Mouse (Mus musculus) gonadal fat pad, adult 2 months (tissue): ENCODE results near the gene Grik2. TPM values are rescaled to one million over a fixed set of nuclear protein-coding genes. Genes with fewer than 3 reads are reported as not detected.
"Not testable (repeated sequence)": the region's sequence is repeated elsewhere in the genome, so short reads cannot be mapped to it uniquely, and the experiment has no call there.

Experiments
- DNase-seq: peaks from one replicate; pipeline ENCODE4 v3.0.0-alpha.2; 2012; ENCODE audit warnings: low read depth
- polyA plus RNA-seq: library from polyadenylated mRNA; depleted of rRNA; stranded (reverse); fragments of >200 nt; gene quantifications from 2 replicates; pipeline ENCODE4 v1.2.3, GENCODE M21; 2012

Grik2 gene
- polyA plus RNA-seq, 1 experiment = 0.11 TPM

DNA sequence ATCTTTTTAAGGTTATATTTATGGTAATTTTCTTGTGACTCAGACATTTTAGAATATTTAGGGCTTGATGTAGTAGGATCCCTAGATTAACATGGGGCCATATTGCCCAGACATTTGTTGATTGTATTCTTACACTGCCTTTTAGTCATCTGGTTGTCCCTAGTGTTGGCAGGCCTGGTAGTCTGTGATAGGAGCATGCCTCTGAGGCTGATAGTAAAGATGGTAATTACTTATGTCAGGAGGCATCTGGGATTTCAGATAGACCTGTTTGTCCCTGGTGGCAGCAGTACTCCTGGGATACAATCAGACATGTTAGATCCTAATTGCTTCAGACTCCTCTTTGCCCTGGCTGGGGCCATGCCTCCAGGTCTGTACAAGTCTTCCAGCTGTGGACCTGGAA lies 423.3 kb downstream of the Grik2 start:
- DNase-seq = no peak

DNA sequence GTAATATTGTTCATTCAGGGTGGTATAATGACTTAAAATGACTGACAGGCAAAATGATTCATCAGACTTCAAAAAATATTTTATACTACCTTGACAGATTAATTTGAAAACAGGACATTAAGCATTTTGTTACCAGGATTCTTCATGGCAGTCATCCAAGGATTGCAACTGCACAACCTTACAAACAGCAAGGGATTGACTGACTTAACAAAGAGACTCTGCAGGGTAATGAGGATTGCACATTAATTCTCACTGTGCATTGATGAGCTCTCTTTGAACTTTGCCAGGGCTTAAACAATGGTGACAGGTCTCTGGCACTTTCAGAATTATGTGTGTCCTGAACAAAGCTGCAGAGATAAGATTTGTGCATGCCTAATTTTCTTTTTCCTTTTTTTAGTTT lies 466.2 kb downstream of the Grik2 start:
- no peak for DNase-seq

DNA sequence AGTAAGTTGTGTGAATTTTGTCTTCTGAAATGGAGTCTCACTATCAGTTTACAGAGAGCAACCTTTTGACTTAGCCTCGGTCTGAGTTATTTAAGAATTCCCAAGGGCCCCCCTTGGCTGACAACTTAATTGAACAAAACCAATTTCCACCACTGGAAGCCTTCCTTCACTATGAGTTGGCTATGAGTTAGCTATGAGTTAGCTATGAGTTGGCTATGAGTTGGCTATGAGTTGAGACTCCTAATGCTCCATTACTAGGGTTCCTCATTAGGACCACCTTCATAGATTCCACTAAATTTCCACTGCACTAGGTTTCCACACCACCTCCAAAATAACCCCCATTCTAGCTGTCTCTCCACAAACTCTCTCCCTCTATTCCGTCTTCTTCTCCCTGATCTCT lies 468.7 kb downstream of the Grik2 start:
- no peak for DNase-seq

DNA sequence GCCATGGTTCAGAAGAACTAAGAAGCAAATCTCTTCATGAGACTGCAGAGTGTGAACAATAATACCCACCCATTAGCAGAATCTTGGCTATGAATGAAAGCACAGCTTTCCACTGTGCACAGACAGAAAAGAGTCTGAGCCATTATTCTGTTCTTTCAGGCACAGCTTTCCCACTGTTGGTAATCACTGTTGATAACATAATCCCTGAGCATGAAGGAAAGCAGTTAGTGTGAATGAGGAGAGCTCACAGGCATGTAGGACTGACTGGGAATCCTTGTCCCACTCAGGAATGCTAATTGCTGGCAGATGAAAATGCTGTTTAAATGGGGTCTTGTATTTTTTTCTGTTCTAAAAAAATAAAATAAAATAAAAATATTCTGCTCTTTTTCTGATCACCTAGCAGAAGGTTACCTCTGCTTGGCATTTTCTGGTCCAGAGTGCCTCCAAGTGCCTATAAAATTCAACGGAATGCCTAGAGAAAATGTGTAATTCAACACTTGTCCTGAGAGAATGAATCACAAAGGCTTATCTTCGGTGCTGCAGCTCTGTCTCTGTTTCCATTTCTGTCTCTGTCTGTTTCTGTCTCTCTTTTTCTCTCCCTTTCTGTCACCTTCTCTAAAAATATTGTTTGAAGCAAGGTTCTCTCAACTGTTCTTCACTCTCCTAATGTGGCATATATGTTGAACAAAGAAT lies 532.2 kb downstream of the Grik2 start:
- DNase-seq = no peak

DNA sequence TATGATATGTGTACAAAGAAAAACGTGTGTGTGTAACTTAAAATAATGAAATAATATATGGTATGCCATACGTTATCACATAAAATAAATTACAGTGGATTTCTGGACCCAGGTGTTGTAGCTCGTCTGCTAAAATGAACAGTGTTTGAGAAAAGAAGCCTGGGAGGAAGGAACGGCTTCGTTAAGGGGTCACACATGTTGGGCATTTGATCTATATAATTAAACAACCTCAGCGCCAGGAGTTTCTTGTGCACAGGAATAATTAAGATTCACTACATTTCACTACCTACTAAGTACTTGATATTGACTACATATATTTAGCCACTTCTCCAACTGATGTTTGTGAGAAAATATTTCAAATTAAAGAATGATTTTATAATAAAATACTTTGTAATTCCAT lies 551.2 kb downstream of the Grik2 start:
- not testable (repeated sequence) for DNase-seq

DNA sequence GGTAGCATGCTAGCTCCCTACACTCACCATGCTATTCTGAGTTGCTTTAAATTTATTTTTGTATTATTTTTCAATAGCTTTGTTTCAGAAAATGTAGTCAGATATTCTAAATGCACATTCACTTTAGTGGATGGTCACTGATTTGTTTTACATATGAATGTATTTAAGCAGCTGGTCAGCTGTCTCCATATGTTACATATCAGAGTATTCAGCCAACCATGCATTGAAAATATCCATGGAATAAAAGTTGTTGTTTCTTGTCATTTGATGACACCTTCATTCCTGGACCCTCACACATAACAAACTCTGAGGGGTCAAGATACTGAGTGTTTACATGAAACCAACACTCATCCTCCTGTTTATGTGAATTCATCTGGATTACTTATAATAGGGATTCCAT lies 551.7 kb downstream of the Grik2 start:
- DNase-seq = not testable (repeated sequence)

DNA sequence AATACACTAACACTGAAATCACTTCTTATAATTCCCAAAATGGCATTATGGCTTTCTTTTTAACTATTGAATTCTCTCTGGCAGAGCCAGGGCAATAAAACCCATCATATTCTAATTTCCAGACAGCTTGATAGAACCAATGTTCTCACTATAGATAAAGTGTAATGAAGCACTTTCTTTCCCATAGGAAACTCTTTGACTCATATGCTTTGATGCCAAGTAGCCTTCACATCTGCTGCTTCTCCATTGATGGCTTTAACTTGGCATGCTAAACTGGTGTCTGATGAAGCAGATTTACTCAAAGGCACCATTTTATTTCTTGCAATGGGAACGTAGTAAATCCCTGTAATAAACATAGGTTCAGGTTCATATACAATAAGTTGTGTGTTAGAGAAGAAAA lies 568.5 kb downstream of the Grik2 start:
- DNase-seq = no peak

DNA sequence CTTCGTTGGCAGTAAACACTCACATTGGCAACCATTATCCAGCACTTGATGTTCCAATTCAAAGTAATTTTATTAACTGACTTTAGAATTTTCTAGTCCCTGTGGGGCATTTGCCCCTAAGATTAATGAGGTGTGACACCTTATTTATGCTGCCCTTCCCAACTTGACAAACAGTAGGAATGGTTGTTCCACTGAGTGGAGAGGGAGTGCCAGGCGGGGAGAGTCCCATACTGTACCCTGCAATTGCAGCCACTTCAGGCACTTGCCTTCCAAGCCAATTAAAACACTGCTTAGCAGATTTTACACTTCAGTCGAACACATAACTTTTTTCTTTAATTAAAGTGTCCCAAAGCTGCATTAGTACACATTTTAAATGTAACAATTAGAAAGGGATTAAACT lies 568.9 kb downstream of the Grik2 start:
- no peak for DNase-seq

DNA sequence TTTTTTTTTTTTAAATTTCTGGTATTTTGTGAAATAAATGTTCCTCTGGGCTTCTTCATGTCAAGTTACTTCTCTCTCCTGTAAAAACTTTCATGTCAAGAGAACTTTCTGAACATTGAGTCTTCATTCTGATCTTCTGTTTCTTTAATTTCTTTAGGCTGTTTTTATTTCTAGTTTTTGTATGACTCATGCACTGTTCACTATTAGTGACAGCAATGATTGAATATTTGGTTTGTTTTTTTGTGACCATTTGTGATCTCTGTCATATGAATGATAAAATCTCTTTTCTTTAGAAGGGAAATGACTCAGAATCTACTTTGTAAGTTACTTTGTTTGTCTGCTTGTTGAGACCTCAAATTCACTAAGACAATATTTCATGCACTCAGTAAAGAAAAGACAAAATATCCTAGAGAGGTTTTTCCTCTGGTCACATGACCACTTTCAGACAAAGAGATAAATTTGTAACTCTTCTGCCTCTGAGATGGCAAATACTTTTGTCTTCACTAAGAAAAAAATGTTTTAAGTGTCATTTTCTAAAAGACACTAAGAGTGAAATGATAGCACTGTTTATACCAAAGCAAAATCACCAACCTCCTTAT lies 596.7 kb downstream of the Grik2 start:
- no peak for DNase-seq

DNA sequence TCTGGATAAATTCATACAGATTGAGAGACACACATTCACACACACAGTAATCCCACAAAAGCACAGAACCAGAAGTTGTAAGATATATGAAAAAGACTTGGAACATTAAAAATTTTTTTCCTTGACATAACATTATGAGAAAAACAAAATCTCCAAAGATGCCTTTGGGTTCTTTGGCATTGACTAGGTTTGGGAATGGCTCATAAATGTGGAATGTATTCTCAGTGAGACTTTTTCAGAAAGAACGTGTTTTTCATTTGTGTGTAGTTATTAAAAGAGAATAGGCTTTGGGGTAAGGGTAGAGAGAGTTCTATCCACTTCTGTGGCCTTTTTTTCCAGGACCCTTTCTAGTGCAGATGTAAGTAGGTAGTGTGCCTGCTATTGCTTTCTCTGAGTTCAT lies 597.3 kb downstream of the Grik2 start:
- DNase-seq = no peak

DNA sequence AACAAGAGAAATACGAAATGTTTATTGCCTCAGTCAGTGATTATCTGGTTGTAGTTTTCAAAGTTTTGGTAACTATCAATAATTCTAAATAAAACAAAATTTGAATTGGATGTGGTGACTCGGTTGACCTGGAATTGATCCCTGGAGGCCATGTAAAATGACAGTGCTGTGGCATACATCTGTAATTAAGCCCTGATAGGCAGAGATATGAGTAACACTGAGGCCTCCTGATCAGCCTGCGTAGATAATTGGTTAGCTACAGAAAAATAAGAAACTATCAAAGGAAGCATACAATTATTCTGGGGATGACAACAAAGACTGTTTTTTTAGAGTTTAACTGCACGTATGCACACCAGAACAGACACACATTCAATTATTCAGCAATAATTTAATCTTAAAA lies 634.4 kb downstream of the Grik2 start:
- no peak for DNase-seq

DNA sequence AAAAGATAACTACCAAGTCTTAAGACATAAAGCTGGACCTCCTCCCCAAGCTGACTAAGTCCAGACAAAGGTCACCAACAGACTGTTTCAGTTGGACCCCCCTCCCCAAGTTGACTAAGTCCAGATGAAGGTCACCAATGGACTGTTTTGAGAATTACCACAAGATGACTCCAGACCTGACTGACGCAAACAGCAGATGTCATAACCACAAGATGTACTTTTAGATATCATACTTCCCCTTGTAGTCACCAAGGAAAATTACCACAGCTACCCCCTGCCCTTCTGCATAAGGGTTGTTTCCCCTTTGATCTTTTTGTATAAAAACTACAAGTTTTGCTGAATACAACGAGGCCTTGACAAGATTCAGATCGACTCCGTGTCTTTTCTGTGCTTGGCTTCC lies 637.1 kb downstream of the Grik2 start:
- DNase-seq = not testable (repeated sequence)

DNA sequence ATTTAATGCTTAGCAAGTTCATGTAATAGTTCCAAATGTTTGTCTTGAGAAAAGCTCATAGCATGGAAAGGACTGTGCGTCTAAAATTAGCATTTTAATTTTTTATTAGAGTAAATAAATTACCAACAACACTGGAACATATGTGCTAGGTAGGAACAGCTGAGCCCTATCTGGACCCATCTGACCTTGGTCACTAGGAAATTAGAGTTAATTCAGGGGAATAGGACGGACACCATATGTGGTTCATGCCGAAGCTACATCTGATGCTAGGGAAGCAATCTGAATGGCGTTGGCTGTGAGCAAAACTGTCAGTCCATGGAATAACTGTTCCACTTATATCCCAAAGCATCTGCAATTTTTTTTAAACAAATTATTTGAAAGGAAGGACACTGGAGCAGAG lies 638.9 kb downstream of the Grik2 start:
- no peak for DNase-seq

DNA sequence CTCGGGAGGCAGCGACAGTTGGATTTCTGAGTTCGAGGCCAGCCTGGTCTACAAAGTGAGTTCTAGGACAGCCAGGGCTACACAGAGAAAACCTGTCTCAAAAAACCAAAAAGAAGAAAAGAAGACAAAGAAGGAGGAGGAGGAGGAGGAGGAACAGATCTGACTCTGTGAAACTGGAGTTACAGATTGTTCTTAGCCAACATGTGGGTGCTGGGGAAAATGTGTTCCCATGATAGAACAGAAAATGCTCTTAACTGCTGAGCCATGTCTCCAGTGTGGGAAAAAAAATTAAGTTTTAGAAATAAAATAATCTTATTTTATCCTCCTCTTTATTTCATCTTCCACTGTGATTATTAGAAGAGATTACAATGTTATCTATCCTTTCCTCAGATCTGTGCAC lies 645.9 kb downstream of the Grik2 start:
- no peak for DNase-seq

DNA sequence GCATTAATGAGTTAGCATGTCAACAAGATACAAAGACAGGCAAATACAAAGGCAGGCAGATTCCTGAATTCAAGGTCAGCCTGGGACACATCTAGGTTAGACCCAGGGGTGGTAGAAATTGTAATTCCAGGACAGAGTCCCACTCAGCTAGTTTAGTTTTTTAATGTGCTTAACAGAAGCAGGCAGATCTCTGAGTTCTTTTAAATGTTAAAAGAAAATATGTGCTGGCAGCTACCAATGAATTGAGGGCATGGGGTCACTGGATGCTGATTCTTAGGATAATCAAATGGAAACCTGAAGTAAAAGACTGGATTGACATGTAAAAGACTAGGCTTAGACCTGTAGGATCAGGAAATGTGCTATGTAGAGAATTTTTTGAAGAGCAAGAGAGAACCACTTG lies 651.8 kb downstream of the Grik2 start:
- DNase-seq = no peak

DNA sequence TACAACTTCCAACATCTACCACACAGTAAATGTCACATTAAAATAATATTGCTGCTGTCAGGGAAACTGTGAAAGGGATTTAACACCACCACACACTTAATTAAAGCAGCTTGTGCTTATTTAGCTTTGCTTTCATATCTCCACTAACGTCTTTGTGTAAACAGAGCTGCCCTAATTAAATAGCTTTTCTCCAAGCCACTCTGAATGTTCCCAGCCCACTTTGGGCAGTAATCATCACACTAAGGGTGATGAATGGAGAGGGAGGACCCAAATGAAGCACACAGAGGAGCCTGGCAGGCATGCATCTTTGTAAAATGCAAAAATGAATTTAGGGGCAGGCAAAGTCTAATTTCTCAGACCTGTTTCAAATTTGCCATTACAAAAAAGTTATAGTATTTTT lies 657.3 kb downstream of the Grik2 start:
- DNase-seq = no peak

DNA sequence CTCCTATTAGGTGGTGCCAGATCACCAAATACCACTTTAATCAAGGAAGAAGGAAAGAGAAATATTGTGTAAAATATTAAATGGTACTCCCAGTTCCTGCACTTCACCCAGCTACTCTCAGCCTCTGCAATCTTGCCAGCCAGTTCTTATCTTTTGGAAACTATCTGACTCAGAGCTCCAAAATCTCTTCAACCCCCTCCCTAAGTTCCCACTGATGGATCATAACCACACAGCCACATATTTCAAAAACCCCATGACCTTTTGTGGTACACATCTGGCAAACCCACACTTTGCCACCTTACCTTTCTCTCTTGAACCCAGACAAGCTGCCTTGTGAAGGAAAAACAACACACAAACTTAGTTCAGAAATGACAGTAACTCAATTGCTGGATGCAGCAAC lies 738.2 kb downstream of the Grik2 start:
- no peak for DNase-seq

DNA sequence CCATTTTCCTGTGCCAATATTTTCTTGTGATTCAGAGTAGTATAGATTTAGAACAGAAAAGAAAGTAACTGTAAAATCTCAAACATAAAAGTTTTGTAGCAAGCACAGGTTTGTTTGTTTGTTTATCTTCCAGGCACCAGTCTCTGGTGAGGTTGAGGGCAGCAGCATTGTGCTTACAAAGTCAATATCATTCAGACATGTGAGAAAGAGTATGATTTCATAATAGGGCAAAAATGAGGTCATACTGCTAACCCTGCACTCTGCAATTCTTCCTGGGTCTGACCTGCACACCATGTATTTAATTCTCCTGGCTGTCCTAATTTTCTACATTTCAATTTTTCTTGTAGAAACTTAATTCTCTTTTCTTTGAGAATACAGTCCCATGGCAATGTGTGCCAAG lies 739.2 kb downstream of the Grik2 start:
- DNase-seq = no peak
